Mouse (Mus musculus) kidney, postnatal 14 days (tissue): Measurements from ENCODE around the gene Col18a1.
"Not testable (repeated sequence)": the region's sequence is repeated elsewhere in the genome, so short reads cannot be mapped to it uniquely, and the experiment has no call there.

Experiments used
- DNase-seq: peaks from one replicate; pipeline ENCODE4 v3.0.0; 2022; ENCODE audit warnings: mixed read lengths

Gene Col18a1

DNA sequence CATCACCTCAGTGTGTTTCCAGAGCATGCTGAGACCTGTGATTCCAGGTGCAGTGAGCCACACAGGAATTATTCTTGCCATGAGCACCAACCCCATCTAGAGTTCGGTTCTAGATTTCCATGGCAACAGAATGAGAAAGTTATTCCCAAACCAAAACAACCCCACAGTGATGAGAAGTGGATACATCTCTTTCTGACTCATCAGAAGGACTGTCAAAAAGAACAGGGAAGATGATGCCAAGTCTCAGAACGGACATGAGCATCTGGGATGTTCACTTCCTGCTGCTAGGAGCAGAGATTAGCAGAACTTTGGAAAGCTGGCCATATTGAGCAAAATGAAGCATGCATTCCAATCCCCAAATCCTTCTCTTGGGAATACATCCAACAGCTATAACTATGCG, 13.8 kb upstream of the Col18a1 start:
- no peak for DNase-seq

DNA sequence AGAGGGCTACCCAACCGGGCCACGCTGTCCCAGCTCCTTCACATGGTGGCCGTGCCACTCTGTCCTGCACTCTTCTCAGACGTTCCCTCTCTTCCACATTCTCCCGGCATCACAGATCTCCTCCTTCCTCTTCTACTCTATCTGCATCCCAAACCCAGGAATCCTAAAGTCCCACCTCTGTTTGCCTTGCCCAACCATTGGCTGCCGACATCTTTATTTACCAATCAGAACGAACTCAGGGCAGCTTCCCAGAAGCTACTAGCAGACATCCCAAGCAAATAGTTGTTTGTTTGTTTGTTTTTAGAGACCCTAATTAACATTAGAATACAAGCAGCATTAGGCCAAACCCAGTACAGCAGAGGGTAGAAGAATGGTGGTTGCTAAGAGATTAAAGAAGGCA, 12.3 kb upstream of the Col18a1 start:
- no peak for DNase-seq

DNA sequence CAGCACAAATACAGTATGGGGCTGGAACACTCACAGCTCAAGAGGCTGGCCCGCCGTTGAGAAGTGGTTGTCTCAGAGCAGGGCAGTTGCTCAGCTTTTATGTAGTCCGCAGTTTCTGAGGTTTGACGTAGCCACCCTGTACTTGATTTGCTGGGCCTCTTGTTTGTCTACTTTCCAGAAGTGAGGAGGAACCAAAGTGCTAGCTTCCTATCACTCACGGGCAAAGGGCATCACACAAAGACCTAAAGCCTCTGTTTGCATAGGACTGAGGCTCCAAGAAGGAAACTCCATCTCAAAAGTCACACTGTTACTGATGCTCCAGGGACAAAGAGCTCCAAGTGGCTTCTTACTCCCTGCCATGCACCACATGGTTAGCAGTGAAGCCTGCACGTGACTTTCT, 4.1 kb upstream of the Col18a1 start:
- no peak for DNase-seq

DNA sequence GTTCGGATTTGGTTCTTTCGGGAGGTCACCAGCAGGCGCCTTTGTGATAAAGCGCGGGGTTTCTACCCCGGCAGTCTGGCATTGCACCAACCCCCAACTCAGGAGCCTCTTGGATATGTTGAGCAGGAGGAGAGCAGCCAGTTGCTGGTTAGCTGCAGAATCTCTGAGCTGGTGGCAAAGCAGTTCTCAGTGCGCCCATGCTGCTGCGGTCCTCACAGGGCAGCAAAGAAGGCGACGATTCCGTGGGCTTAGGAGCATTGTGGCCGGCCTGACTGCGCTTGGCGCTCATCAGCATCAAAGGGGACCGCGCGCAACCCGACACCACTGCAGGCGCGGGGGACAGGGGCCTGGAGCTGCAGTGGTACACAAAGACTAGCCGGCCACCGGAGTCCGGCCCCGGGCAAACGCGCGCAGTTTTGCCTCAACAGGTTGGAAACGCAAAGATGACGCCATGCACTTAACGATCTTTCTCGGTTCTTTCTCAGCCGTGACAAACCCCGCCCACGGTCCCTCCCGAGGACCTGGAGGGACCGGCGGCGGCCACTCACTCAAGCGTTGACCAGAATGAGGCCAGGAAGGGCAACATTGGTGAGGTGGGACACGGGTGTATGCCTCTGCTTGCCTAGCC, 916 bp downstream of the Col18a1 start:
- peak; percentile 76 for DNase-seq

DNA sequence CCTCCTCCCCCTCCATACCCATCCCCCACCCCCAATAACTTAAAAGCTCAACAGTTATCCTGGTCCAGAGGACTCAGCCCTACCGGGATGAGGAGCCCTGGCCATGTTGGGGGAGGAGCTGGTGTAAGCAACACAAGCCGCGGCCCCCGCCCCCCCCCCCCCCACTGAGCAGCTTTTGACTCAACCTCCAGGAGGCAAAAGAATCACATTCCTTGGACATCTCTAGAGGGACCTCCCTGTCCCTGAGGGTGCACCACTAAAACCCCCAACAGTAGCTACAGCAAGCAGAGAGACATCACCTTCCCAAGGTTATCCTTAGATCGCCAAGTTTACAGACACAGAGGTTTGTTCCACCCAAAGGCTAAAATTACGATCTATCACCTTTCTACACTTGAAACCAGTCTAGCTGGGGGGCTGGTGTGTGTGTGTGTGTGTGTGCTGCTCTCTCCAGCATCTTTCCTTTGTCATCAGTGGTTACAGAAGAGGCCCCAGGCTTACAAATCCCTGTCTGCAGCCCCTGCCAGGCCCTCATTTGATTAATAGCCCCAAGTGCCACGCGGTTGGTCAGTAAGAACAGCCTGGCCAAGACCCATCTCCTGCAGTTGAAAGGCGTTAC, 1.8 kb downstream of the Col18a1 start:
- no peak for DNase-seq

DNA sequence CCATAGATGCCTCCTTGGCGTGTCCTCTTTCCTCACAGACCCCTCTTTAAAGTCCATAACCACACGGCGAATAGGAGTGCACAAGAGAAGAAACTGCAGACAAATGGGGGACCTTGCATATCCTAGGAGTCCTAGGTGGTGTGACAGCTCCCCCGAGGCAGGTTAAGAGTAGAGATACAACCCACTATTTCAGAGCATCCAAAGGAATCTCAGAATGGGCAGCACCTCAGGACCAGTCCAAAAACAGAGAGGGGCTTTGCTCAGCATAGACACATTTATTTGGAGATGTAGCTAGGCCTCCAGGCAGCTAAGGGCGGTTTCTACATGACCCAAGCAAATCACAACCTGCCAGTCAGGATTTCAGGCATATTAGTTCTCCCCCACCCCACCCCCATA, 2.3 kb downstream of the Col18a1 start:
- DNase-seq, result no peak

DNA sequence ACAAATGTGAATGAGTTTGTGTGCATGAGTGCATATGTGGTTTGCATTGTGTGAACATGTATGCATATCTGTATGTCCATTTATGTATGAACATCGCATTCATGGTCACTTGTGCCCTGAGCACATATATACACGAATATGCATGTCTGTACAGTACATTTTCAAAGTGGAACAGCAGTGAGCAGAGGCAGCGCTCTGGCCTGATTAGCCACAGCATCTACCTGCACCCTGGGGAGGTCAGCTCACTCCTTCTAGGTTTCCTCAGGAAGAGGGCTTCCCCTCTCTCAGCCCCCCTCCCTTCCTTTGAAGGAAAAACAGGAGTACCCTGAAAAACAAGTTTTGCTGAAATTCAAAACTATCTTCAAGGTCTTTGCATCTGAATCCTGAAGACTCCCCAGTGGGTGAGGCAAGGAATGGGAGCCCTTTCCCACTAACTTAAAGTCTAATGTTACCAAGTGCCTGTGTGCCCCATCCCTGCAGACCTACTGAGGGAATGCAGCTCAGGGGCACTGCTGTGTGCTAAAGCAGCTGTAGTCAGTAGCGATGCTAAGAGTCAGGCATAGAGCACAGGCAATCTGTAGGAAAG, 2.9 kb downstream of the Col18a1 start:
- no peak for DNase-seq

DNA sequence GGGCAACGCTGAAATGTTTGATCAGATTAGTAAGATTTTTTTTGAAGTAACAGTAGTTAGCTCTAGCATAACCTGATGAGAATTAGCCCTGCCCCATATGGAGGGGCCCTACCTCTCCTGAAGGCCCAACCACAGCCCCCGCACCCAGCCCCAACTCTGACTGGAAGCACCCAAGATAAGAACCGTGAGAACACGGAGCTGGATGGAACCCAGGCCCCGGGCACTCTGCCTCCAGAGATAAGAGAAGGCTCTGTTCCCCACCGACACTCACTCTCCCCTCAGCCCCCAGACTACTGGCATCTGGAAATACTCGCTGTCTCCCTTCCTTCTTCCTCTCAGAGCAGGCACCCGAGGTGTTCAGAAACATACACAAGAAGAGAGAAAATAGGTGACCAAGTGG, 6.8 kb downstream of the Col18a1 start:
- DNase-seq, result no peak

DNA sequence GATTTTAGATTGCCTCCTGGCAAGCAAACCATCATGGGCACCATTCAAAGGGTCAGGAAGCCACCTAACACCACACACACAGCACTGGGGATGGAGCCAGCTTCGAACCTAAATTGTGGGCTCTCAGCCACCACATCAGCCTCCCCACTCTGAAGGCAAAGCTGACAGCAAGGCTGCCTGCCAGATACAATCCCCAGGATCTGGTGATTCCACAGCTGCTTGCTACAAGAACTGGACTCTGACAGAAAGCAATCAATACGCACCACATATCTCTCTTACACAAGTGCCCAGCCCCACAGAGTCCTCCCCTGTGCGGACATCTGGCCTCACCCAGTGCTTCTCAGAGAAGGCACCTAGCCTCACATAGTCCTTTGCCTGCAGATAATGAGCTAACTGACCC, 7.4 kb downstream of the Col18a1 start:
- no peak for DNase-seq

DNA sequence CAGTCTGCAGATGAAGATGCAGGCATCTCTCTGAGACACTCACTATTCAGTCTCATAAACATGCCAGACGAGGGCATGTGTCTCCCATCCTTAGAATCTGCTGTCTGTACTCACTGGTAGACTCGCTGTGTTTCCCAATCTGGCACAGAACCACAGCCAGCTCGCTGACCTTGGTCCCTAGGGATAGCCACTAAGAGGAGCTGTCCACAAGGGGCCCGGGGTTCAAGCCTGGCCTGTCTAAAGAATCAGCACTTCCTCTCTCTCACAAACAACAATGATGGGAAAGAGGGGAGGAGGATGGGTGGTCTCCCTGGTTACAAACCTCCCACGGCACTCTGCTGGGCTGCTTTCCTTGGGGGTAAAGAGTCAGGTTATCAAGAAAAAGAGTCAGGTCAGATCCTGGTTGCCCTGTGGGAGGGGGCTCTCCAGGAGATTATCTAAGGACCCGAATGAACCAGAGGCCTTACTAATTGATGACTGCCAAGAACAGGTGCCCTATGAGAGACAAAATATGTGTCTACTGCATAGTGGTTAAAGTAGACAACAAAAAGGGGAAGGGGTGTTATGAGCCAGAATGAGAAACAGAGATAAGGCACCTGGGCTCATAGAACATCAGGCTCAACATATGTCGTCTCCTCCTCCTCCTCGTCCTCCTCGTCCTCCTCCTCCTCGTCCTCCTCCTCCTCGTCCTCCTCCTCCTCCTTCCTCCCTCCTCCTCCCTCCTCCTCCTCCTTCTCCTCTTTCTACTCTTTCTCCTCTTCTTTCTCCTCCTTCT, 8.9 kb downstream of the Col18a1 start:
- DNase-seq, result peak; percentile 43

DNA sequence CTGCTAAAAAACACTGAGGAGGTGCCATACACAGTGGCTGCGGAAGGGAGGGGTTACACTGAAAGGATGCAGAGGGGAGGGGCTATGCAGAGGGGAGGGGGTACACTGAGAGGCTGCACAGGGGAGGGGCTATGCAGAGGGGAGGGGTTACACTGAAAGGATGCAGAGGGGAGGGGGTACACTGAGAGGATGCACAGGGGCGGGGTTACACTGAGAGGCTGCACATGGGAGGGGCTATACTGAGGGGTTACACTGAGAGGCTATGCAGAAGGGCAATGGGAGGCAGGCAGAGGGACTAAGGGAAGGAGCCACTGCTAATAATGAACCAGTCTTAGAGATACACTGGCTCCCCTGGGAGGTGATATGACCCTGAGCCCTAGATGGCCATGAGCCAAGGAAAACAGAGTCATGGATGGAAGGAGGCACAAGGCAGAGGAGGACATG, 14.1 kb downstream of the Col18a1 start:
- peak; percentile 79 for DNase-seq

DNA sequence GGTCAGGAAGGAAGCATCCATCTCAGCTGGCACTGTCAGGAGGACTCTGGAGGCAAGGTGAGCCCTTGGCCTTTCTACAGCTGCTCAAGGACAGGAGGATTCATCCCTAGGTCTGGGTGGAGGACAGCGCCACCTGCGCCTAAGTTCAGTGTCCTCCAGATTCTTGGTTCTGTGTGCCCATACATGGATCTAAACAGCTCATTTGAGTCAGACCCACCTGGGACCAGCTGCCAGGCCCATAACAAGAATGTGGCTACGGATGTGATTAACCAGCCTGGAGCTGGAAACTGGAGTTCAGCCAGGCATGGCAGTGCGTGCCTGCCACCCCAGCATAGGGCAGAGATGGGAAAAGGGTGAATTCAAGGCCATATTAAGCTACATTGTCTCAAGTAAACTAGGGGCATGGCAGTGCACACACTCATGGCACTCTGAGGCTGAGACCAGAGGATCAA, 14.8 kb downstream of the Col18a1 start:
- DNase-seq, result peak; percentile 77

DNA sequence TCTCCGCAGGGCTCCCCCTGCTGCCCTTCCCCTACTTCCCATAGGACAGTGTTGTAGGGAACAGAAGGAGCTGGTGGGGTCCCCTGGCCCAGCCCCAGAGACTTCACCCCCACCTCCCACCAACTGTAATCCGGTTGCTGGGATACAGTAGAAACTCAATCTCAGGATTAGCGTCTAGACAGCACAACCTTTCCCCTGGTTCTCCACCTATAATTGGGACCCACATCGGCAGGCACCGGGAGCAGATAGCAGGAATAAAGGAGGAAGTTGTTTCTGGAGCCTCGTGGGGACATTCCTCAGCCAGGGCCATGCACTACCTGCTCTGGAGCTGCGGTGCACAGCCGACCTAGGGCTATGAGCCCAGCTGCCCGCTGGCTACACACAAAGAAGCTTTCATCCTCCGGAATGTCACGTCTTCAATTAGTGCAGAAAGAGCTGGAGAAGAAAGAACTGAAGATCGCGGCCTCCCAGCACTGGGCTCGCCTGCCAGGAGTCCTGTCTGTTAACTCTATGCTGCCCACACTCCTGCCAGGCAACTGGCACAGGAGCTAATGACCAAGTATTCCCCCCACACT, 15.3 kb downstream of the Col18a1 start:
- DNase-seq, result no peak

DNA sequence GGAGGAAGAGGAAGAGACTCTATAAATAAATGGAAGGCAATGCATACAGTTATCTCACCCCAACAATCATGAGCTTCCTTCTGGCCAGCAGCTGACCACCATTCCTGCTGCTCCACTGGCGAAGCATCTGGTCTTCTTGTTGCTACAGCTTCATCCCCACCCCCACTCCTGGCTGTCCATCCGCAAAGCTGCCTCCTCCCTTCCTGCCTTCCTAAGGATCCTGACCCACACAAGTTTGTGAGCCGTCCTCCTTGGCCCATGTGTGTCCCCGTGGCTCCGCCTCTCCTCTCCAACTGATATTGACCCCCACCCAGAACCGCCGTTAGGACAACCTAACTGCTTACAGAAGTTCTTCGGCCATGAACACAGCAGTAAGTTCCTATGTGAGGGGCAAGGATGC, 16.3 kb downstream of the Col18a1 start:
- no peak for DNase-seq

DNA sequence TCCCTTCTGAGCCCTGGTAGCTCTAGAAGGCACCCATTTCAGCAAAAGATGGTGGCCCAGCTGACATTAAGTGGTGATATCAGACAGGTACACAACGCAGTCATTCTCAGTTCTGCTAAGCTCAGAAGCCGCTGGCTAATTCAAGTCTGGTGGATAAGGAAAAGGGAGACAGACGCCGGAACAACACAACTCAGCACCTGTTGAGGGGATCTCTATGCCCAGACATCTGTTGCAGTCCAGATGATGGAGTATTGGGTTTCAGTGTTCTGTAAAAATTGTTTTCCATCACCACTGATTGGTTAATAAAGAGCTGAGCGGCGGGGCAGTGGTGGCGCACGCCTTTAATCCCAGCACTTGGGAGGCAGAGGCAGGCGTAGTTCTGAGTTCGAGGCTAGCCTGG, 18.8 kb downstream of the Col18a1 start:
- DNase-seq, result no peak

DNA sequence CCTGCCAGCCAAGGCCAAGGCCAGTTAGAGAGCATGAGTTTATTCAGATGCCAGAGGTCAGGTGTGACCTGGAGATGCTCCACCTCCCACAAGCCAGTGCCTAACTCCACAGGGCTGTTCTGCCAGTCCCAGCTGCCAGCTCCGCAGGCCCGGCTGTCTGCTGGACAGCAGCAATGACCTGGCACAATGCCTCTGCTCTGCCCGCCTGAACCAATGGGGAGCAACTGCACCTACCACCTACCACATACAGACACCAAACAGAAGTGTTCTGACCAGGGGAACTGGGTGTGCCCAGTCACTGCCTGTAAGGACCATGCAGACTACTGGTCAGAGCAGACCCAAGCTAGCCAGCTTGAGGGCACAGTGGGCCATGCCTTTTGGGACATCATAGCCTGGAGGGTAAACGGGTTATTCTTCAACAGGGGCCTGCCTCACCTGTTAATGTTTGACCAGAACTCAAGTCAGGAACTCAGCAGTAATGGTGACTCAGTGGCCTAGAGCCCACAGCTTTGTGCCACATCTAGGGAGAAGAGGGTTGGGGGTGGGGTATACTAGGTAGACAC, 19.4 kb downstream of the Col18a1 start:
- DNase-seq, result peak; percentile 92

DNA sequence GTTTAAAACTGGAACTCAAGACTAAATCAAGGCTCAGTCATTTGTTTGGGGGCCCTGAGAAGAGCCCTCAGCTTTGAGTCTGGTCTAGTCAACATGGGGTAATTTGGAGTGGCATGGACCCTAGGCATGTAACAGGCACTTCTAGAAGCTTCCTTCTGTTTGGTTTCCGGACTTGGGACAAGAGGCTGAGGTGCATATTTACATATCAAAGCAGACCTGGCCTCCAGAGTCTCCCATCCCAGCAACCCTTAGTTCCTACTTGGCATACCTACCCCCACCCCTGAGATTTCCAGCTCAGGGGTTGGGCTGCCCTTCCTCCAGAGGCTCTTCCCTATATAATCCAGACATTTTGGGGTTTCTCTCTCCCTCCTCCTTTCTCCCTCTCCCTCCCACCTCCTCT, 20.4 kb downstream of the Col18a1 start:
- no peak for DNase-seq

DNA sequence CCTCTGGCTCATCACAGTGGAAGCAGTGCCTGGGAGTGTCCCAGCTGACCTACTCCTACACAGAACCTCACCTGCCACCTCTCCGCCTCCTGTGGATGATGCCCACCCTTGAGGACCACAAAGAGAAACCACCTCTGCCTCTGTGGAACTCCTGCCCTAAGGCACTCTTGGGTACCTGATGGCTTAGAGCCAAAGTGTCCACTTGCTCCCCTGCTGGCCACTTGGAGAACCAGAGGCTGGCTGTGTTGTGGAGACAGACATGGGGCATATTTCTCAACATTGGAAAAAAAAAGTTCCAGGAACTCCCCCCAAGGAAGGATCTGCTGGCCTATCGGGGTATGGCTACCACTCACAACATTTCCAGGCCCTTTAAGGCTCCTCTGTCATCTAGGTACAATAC, 22.0 kb downstream of the Col18a1 start:
- DNase-seq, result no peak

DNA sequence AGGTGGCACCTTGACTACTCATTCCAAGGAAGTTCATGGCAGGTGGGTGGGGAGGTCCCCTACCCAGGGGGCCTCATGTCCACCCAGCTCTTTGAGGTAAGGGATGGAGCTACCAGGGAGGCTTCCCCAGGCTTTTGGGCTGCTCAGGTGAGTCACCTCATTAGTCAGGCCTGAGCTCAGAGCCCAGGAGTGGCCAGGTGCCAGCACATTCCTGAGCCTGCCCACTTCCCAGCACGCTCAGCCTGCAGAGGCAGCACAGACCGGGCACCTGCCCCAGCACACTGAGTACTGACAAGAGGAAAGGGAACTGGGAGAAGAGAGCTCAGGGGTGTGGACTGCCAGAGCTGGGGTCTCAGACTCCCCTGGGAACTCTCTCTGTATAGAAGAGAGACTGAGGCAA, 24.0 kb downstream of the Col18a1 start:
- DNase-seq, result peak; percentile 93

DNA sequence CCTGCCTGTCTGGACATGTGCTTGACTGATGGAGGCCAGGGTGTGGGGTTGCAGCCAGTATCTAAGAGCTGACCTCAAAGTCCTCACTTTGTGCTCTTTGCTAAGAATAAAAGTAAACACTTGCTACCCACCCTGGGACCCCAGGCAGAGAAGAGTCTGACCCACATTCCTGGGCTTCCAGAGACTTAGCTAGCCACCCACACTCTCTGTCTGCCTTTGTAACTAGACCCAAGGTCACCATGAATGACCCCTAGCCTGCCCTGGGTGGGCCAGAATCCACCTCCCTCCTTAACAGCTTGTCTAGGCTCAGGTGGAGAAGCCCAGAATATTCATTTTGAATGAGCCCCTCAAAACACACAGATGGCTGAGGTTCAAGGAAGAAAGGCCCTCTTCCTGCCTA, 28.0 kb downstream of the Col18a1 start:
- DNase-seq, result no peak

DNA sequence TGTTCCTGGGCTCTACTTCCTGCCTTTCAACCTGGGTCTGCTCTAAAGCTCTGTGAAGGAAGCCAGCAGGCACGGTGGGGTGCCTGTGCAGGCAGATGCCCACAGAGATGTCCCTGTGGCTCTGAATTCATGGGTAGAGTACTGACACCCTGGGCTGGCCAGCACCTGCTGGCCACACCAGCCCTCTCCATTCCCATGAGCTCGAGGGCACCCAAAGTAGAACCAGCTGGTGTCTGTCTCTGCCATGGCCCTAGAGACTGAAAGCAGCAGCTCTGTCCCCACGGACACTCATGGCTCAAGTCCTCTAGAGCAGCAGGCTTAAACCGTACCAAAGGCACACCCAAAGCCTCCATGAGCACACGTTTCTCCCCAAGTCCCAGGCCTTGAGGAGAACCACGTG, 30.1 kb downstream of the Col18a1 start:
- DNase-seq, result no peak

DNA sequence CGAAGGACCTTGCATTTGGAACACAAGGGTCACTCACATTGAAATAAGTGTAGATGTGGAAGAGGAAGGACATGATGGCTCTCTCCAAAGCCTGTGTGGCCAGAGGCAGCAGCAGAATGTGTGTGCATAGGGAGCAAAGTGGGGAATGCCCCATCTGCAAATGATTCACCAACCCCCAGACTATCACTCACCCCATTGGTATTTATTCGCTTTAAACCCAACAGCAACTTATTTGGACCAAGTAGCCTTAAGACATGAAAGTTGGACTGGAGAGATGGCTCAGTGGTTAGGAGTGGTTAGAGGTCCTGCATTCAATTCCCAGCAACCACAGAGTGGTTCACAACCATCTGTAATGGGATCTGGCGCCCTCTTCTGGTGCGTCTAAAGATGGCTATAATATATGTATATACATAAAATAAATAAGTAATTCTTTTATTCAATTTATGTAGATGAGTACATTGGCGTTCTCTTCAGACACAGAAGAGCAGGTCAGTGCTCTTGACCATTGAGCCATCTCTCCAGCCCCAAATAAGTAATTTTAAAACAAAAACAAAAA, 31.0 kb downstream of the Col18a1 start:
- DNase-seq, result no peak

DNA sequence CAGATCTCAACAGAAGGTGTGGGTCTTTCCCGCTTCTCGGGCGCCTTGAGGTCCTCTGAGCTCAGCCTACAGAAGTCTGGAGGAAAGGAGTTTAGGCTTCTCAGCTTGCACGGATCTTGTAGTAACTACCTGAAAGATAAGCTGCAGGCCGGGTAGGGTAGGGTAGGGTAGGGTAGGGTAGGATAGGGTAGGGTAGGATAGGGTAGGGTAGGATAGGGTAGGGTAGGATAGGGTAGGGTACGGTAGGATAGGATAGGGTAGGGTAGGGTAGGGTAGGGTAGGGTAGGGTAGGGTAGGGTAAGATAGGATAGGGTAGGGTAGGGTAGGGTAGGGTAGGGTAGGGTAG, 31.6 kb downstream of the Col18a1 start:
- DNase-seq, result not testable (repeated sequence)
